Mouse (Mus musculus) thymus, adult 2 months (tissue): Measurements from ENCODE around the gene 1700029I15Rik.

Source experiments
- CTCF ChIP-seq: fragments of 200-500 bp; IDR thresholded peaks from 2 replicates; pipeline ENCODE4 v1.5.1; 2012; ENCODE audit warnings: mild to moderate bottlenecking, control low read depth, low read length, moderate library complexity, borderline replicate concordance; ENCODE audit not compliant: control insufficient read depth, poor library complexity, insufficient read depth; ENCODE audit errors: extremely low read depth
- POLR2A ChIP-seq: fragments of 200-500 bp; IDR thresholded peaks from 2 replicates; pipeline ENCODE4 v1.6.1; 2012; ENCODE audit warnings: mild to moderate bottlenecking, low read length, control low read depth, moderate library complexity; ENCODE audit not compliant: control insufficient read depth, poor library complexity, insufficient read depth; ENCODE audit errors: extremely low read depth

DNA sequence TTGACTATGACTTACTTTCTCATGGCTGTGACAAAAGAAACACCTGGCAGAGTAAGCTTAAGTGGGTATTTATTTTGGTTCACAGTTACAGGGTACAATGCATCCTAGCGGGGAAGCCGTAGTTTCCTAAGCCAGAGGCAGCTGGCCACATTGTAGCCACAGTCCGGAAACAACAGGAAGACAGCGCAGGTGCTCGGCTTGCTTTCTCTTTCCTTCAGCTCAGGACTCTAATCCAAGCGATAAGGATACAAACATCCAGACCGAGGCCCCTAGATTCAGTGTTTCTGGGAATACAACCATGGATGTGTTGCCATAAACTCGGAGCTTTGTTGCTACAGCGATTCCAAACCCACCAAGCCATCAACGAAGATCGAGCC lies 8.9 kb upstream of the 1700029I15Rik start:
- TF ChIP-seq CTCF (no peak), POLR2A (no peak)
